Mouse (Mus musculus): Measurements from ENCODE around the gene Map6.

Gene Map6

GRCm38 (mm10) chr7:99267897-99268505 lies 754 bp downstream of the Map6 start:
- no peak for DNase-seq

GRCm38 (mm10) chr7:99268506-99268900 lies 1.3 kb downstream of the Map6 start:
- DNase-seq = no peak

GRCm38 (mm10) chr7:99268951-99269945 lies 2.0 kb downstream of the Map6 start:
- DNase-seq = no peak

- DNase-seq = no peak
These were observed 4.4 kb downstream of the Map6 start for GRCm38 (mm10) chr7:99271630-99272029.

GRCm38 (mm10) chr7:99275131-99275530 lies 7.9 kb downstream of the Map6 start:
- no peak for DNase-seq

GRCm38 (mm10) chr7:99276679-99277078 lies 9.4 kb downstream of the Map6 start:
- DNase-seq = no peak

- no peak for DNase-seq
These were observed 11.1 kb downstream of the Map6 start for GRCm38 (mm10) chr7:99278309-99278708.

GRCm38 (mm10) chr7:99279586-99279985 lies 12.3 kb downstream of the Map6 start:
- DNase-seq = no peak

- no peak for DNase-seq
These were observed 20.0 kb downstream of the Map6 start for GRCm38 (mm10) chr7:99287287-99287686.

GRCm38 (mm10) chr7:99290008-99290407 lies 22.8 kb downstream of the Map6 start:
- DNase-seq = no peak

GRCm38 (mm10) chr7:99290925-99291324 lies 23.7 kb downstream of the Map6 start:
- DNase-seq = no peak

GRCm38 (mm10) chr7:99294198-99294780 lies 27.0 kb downstream of the Map6 start:
- no peak for DNase-seq

GRCm38 (mm10) chr7:99295104-99295503 lies 27.9 kb downstream of the Map6 start:
- DNase-seq = no peak

GRCm38 (mm10) chr7:99300650-99301175 lies 33.5 kb downstream of the Map6 start:
- DNase-seq = no peak

- no peak for DNase-seq
These were observed 36.8 kb downstream of the Map6 start for GRCm38 (mm10) chr7:99304029-99304428.

- peak in 1 of 2 experiments; percentile 4 for DNase-seq
These were observed 37.7 kb downstream of the Map6 start for GRCm38 (mm10) chr7:99304949-99305372.

- no peak for DNase-seq
These were observed 38.4 kb downstream of the Map6 start for GRCm38 (mm10) chr7:99305688-99306087.

- DNase-seq = no peak
These were observed 39.4 kb downstream of the Map6 start for GRCm38 (mm10) chr7:99306640-99307039.

- no peak for DNase-seq
These were observed 44.2 kb downstream of the Map6 start for GRCm38 (mm10) chr7:99311433-99311832.

- no peak for DNase-seq
These were observed 44.8 kb downstream of the Map6 start for GRCm38 (mm10) chr7:99312058-99312457.

- DNase-seq = no peak
These were observed 45.5 kb downstream of the Map6 start for GRCm38 (mm10) chr7:99312671-99313143.

- DNase-seq = no peak
These were observed 46.0 kb downstream of the Map6 start for GRCm38 (mm10) chr7:99313253-99313652.

GRCm38 (mm10) chr7:99314565-99314964 lies 47.3 kb downstream of the Map6 start:
- no peak for DNase-seq
